Mouse (Mus musculus) colon, adult 2 months (tissue): ENCODE data around the gene Wrnip1. TPM values are rescaled to one million over a fixed set of nuclear protein-coding genes. Genes with fewer than 3 reads are reported as not detected.

Experiments
- polyA plus RNA-seq: library from polyadenylated mRNA; depleted of rRNA; stranded (reverse); fragments of >200 nt; gene quantifications from 2 replicates; pipeline ENCODE4 v1.2.3, GENCODE M21; 2012; rRNA removed

Gene Wrnip1
- 40.7 and 45.9 TPM in 2 replicates for polyA plus RNA-seq

GRCm38 (mm10) chr13:32801693-32802221 lies at the start of gene Wrnip1:
Wrnip1 (plus strand) TSS chr13:32802038.

GRCm38 (mm10) chr13:32783816-32784215 lies 18.0 kb upstream of the Wrnip1 start, which contains the start of gene Mylk4:
Mylk4 (minus strand) TSS chr13:32783954.

GRCm38 (mm10) chr13:32802259-32803081 lies 632 bp downstream of the Wrnip1 start, which contains the start of gene D930007J09Rik:
D930007J09Rik (minus strand) TSS chr13:32802849.

GRCm38 (mm10) chr13:32850668-32851404 lies 49.0 kb downstream of the Wrnip1 start, which contains the start of gene Serpinb1a:
Serpinb1a (minus strand) TSS chr13:32851185.

Other genes with a start within 250 kb of the Wrnip1 start
- not detected in 2 replicates for gene Mylk4, start 18.1 kb upstream of the Wrnip1 start, polyA plus RNA-seq
- gene D930007J09Rik, start 811 bp downstream of the Wrnip1 start, polyA plus RNA-seq: 0.83 TPM in 1 of 2 replicates, not detected in the other
- 55.8 and 61.5 TPM in 2 replicates for gene Serpinb1a, start 49.1 kb downstream of the Wrnip1 start, polyA plus RNA-seq
- gene Serpinb1c, start 96.2 kb downstream of the Wrnip1 start, polyA plus RNA-seq: 0.08 TPM in 1 of 2 replicates, not detected in the other
- gene Serpinb6b, start 163.2 kb downstream of the Wrnip1 start, polyA plus RNA-seq: 0.78 and 0.90 TPM in 2 replicates
- gene Serpinb9, start 201.2 kb downstream of the Wrnip1 start, polyA plus RNA-seq: 0.93 and 1.2 TPM in 2 replicates
- gene Serpinb9b, start 225.4 kb downstream of the Wrnip1 start, polyA plus RNA-seq: not detected in 2 replicates